Mouse (Mus musculus) G1E (cell line): Measurements from ENCODE around the gene Jam3.

Experiments used
- CTCF ChIP-seq: IDR thresholded peaks from 2 replicates; pipeline ENCODE4 v1.5.1; 2012; ENCODE audit warnings: low read depth, low read length, inconsistent platforms, mixed read lengths
- GATA1 ChIP-seq: IDR thresholded peaks from 2 replicates; pipeline ENCODE4 v1.6.1; 2012; ENCODE audit warnings: borderline replicate concordance, low read length, inconsistent platforms, mixed read lengths
- TAL1 ChIP-seq: conservative IDR thresholded peaks from 2 replicates; pipeline ENCODE4 v1.6.1; 2012; ENCODE audit warnings: low read depth, low read length, inconsistent platforms, mixed read lengths

- no peak for TF ChIP-seq CTCF
- no peak for TF ChIP-seq GATA1
- no peak for TF ChIP-seq TAL1
Observed at GRCm38 (mm10) chr9:27090134-27090533, 65.1 kb downstream of the Jam3 start.
